Mouse (Mus musculus) midbrain, embryonic 11.5 days (tissue): ENCODE results near the gene Dhcr24. TPM values are rescaled to one million over a fixed set of nuclear protein-coding genes. Genes with fewer than 3 reads are reported as not detected.

Experiments
- ATAC-seq: fragments of 200-750 bp; cut with Nextera tagmentation; 2 replicates; pipeline ENCODE4 v1.8.0; 2017; ENCODE audit warnings: moderate TSS enrichment, moderate library complexity; ENCODE audit not compliant: low FRiP score
- DNase-seq: peaks from one replicate; pipeline ENCODE4 v3.0.0; 2015; ENCODE audit warnings: low spot score; ENCODE audit errors: missing footprints
- H3K27ac ChIP-seq: fragments of 300-500 bp; sonication (generic); 2 replicates; pipeline ENCODE4 v1.5.1; 2014; ENCODE audit warnings: low read depth, low read length
- H3K27me3 ChIP-seq: fragments of 300-500 bp; sonication (generic); 2 replicates; pipeline ENCODE4 v1.6.1; 2014; ENCODE audit warnings: mild to moderate bottlenecking, low read length, moderate library complexity, mixed read lengths; ENCODE audit not compliant: control insufficient read depth, insufficient read depth
- H3K36me3 ChIP-seq: fragments of 300-500 bp; sonication (generic); 2 replicates; pipeline ENCODE4 v1.6.1; 2014; ENCODE audit warnings: mild to moderate bottlenecking, low read length, moderate library complexity, mixed read lengths; ENCODE audit not compliant: control insufficient read depth, insufficient read depth
- H3K4me1 ChIP-seq: fragments of 300-500 bp; sonication (generic); 2 replicates; pipeline ENCODE4 v1.6.1; 2014; ENCODE audit warnings: low read length; ENCODE audit not compliant: control insufficient read depth, insufficient read depth
- H3K4me2 ChIP-seq: fragments of 300-500 bp; sonication (generic); 2 replicates; pipeline ENCODE4 v1.6.1; 2014; ENCODE audit warnings: mild to moderate bottlenecking, moderate library complexity
- H3K4me3 ChIP-seq: fragments of 300-500 bp; sonication (generic); 2 replicates; pipeline ENCODE4 v1.5.1; 2014; ENCODE audit warnings: low read depth, low read length
- H3K9ac ChIP-seq: fragments of 300-500 bp; sonication (generic); 2 replicates; pipeline ENCODE4 v1.6.1; 2014; ENCODE audit warnings: low read length
- H3K9me3 ChIP-seq: fragments of 300-500 bp; sonication (generic); 2 replicates; pipeline ENCODE4 v1.6.1; 2016; ENCODE audit warnings: low read length; ENCODE audit not compliant: control insufficient read depth
- WGBS: fragments of 180-500 bp; shearing (Covaris S2); extraction: QIAGEN DNeasy Blood & Tissue Kit; methylation state at CpG from one replicate; pipeline ENCODE4 v1.1.7; 2014; 5-methylcytosine and 5-hydroxymethylcytosine counted together
- polyA plus RNA-seq: library from polyadenylated mRNA; unstranded; fragments of >200 nt; fragmentation: Nextera tagmentation; extraction: Ambion mirVana; gene quantifications from 2 replicates; pipeline ENCODE4 v1.2.1, GENCODE M21; 2014

Dhcr24 gene
- polyA plus RNA-seq, 1 experiment from 2014 or later, result 27.1 TPM

GRCm38 (mm10) chr4:106590871-106591270 is 30.0 kb downstream of the Dhcr24 start:
- H3K27me3 ChIP-seq, result no peaks in the 10 kb centered on the region
- no peak overlapping the region for H3K9ac ChIP-seq
- no peak overlapping the region for H3K4me2 ChIP-seq
- no peaks in the 10 kb centered on the region for H3K4me1 ChIP-seq
- no peak for ATAC-seq
- WGBS, result 85% methylated on average over 9 of the region's 9 CpGs
- no peaks in the 10 kb centered on the region for H3K9me3 ChIP-seq
- H3K27ac ChIP-seq, result no peak overlapping the region
- peaks cover 20% of the 10 kb centered on the region for H3K36me3 ChIP-seq
- DNase-seq, result no peak
- no peak overlapping the region for H3K4me3 ChIP-seq

- Histone ChIP-seq H3K36me3 (0 out of 2 replicates have a peak, but pooled peaks cover 4% of the 10 kb centered on the region), H3K4me3 (no peak overlapping the region), H3K4me2 (no peak overlapping the region), H3K9ac (no peak overlapping the region), H3K4me1 (no peaks in the 10 kb centered on the region), H3K27ac (no peak overlapping the region), H3K9me3 (no peaks in the 10 kb centered on the region), H3K27me3 (no peaks in the 10 kb centered on the region)
- no peak for DNase-seq
- 64% methylated on average over 7 of the region's 7 CpGs for WGBS
- ATAC-seq, result no peak
Measured at GRCm38 (mm10) chr4:106593636-106594035, 32.8 kb downstream of the Dhcr24 start.

DNA sequence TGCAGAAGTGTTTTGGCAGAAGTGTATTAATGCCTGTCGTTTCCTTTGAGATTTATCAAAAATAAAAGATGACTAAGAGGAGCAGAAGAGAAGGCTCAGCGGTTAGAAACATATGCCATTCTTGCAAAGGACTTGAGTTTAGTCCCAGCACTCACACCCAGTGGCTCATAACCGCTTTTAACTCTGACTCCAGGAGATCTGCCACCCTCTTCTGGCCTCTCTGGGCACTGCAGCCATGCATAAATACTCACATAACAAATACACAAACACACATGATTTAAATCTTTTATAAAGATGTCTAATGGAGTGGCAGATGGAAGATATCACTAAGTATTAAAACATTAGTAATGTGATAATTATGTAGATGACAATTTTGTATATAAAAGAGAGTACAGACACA is 35.4 kb downstream of the Dhcr24 start:
- no peak overlapping the region for H3K27ac ChIP-seq
- no peaks in the 10 kb centered on the region for H3K27me3 ChIP-seq
- no peak overlapping the region for H3K4me3 ChIP-seq
- H3K9me3 ChIP-seq, result no peaks in the 10 kb centered on the region
- DNase-seq, result no peak
- WGBS, result 54% methylated on average over 3 of the region's 3 CpGs
- no peak overlapping the region for H3K4me2 ChIP-seq
- no peaks in the 10 kb centered on the region for H3K4me1 ChIP-seq
- no peaks in the 10 kb centered on the region for H3K36me3 ChIP-seq
- ATAC-seq, result no peak
- no peak overlapping the region for H3K9ac ChIP-seq

- Histone ChIP-seq H3K4me1 (no peaks in the 10 kb centered on the region), H3K4me2 (no peak overlapping the region), H3K27ac (no peak overlapping the region), H3K4me3 (no peak overlapping the region), H3K27me3 (no peaks in the 10 kb centered on the region), H3K9me3 (no peaks in the 10 kb centered on the region), H3K9ac (no peak overlapping the region), H3K36me3 (no peaks in the 10 kb centered on the region)
- 81% methylated on average over 9 of the region's 9 CpGs for WGBS
- ATAC-seq (no peak), DNase-seq (no peak)
Measured at GRCm38 (mm10) chr4:106597055-106597454, 36.2 kb downstream of the Dhcr24 start.

DNA sequence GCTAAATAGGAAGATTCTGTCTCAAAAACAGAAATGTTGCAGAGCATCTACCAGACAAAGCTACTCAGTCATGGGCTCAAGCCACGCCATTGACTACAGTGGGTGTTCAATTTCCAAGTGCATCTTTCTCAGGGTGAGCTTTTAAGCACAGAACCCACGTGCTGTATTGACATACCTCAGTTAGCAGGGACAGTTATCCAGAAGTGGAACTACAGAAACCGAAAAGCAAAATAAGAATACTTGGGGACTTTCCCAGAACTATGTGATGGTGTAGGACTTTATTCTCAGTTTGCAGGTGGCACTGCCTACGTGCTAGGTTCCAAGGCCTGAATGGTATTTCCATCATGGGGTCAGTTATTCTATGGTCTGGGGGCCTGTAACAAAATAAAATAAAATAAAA is 36.9 kb downstream of the Dhcr24 start:
- no peak overlapping the region for H3K9ac ChIP-seq
- H3K4me1 ChIP-seq, result no peaks in the 10 kb centered on the region
- no peaks in the 10 kb centered on the region for H3K9me3 ChIP-seq
- no peak overlapping the region for H3K4me2 ChIP-seq
- no peak overlapping the region for H3K4me3 ChIP-seq
- H3K36me3 ChIP-seq, result no peaks in the 10 kb centered on the region
- no peak overlapping the region for H3K27ac ChIP-seq
- WGBS, result 87% methylated on average over 4 of the region's 4 CpGs
- ATAC-seq, result no peak
- DNase-seq, result no peak
- no peaks in the 10 kb centered on the region for H3K27me3 ChIP-seq

DNA sequence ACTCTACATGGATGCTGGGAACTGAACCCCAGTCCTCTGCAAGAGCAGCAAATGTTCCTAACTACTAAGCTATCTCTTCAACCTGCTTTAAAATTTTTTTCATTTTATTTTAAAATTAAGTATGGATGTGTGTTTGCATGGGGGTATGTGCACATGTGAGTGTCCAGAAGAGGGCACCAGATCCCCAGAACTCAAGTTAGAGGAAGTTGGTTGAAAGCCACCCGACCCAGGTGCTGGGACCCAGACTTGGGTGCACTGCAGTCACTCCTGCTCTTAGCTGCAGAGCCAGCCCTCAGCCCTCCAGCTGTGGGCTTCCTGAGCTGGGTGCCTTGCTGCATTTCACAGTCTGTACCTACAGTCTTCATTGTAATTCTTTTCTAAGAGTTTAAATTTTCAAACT is 38.6 kb downstream of the Dhcr24 start:
- H3K27ac ChIP-seq, result no peak overlapping the region
- no peak for ATAC-seq
- no peak overlapping the region for H3K4me3 ChIP-seq
- no peak for DNase-seq
- no peaks in the 10 kb centered on the region for H3K4me1 ChIP-seq
- WGBS, result 38% methylated on average over 1 of the region's 1 CpGs
- no peaks in the 10 kb centered on the region for H3K27me3 ChIP-seq
- H3K4me2 ChIP-seq, result no peak overlapping the region
- H3K36me3 ChIP-seq, result no peaks in the 10 kb centered on the region
- no peak overlapping the region for H3K9ac ChIP-seq
- no peaks in the 10 kb centered on the region for H3K9me3 ChIP-seq

GRCm38 (mm10) chr4:106600770-106601169 is 39.9 kb downstream of the Dhcr24 start:
- Histone ChIP-seq H3K9ac (no peak overlapping the region), H3K4me1 (no peaks in the 10 kb centered on the region), H3K36me3 (no peaks in the 10 kb centered on the region), H3K4me3 (no peak overlapping the region), H3K4me2 (no peak overlapping the region), H3K27me3 (no peaks in the 10 kb centered on the region), H3K9me3 (no peaks in the 10 kb centered on the region), H3K27ac (no peak overlapping the region)
- 84% methylated on average over 4 of the region's 4 CpGs for WGBS
- ATAC-seq, result no peak
- no peak for DNase-seq

DNA sequence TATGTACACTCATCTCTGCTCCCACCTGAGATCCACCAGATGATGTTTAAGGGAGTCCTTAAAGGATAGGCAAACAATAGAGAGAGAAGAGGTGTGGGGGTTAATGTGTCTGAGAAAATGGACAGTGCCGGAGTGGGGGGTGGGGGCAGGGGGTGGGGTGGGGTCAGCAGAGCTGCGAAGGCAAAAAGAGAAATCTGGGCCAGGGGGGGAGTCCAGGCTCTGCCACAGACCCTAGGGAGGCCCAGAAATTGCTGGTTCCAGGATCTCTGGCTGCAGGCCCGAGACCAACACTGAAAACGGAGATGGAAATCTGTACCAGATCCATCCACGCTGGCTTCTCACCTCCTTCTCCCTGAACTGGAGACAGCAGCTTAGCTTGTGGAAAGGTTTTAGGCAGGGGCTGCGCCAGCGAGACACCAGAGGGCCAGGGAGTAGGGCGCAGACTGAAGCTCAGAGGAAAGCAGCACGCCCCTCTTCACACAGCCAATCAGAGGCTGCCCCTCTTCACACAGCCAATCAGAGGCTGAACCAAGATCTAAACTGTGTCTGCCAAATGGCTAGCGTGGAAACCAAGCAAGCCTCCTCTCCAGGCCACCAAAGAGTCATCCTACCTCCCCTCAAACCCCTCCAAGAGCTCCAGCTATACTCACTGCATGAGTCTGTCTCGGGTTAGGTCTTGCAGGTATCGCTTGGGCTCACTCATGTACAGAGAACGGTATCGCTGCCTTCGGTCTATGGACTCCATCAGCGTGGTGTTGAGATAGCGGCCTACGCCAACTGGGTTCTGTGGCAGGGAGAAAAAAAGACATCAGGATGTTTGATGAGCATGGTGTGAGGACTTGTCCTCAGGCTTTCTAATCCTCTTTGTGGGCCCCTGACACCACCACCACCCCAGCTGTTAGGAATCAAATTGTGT is 46.1 kb downstream of the Dhcr24 start:
- no peaks in the 10 kb centered on the region for H3K27me3 ChIP-seq
- 47% methylated on average over 18 of the region's 18 CpGs for WGBS
- peak overlapping the region; percentile 33; the same call in 1 of the 2 replicates for H3K9ac ChIP-seq
- peaks cover 3% of the 10 kb centered on the region; the same call in 1 of the 2 replicates for H3K4me1 ChIP-seq
- H3K27ac ChIP-seq, result no peak overlapping the region
- no peak overlapping the region for H3K4me3 ChIP-seq
- ATAC-seq (peak; percentile 92), DNase-seq (peak; percentile 90)
- H3K4me2 ChIP-seq, result peak overlapping the region; percentile 30
- H3K9me3 ChIP-seq, result no peaks in the 10 kb centered on the region
- no peaks in the 10 kb centered on the region for H3K36me3 ChIP-seq

DNA sequence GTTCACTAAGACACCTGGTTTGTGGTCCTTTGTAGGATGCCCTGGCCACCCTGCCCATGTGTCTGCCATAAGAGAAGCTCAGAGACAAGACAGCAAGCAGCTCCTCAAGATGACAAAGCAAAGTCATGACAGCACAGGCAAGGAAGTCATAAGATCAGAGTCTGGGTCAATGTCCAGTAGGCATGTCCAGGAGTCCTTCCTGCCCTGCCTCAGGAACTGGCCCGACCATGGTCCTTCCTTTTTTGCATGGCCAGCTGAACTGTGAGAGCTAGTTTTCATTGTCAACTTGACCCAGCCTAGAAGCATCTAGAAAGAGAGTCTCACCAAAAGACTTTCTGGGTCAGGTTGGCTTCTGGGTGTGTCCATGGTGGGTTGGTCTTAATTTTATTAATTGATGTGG is 47.1 kb downstream of the Dhcr24 start:
- H3K36me3 ChIP-seq, result no peaks in the 10 kb centered on the region
- H3K9me3 ChIP-seq, result no peaks in the 10 kb centered on the region
- no peak overlapping the region for H3K9ac ChIP-seq
- no peak overlapping the region for H3K4me3 ChIP-seq
- H3K27ac ChIP-seq, result no peak overlapping the region
- no peak for DNase-seq
- no peaks in the 10 kb centered on the region for H3K27me3 ChIP-seq
- 82% methylated on average over 1 of the region's 1 CpGs for WGBS
- H3K4me1 ChIP-seq, result peaks cover 3% of the 10 kb centered on the region; the same call in 1 of the 2 replicates
- no peak overlapping the region for H3K4me2 ChIP-seq
- no peak for ATAC-seq
